Mouse (Mus musculus): Measurements from ENCODE around the gene Eef2k.

Eef2k gene

DNA sequence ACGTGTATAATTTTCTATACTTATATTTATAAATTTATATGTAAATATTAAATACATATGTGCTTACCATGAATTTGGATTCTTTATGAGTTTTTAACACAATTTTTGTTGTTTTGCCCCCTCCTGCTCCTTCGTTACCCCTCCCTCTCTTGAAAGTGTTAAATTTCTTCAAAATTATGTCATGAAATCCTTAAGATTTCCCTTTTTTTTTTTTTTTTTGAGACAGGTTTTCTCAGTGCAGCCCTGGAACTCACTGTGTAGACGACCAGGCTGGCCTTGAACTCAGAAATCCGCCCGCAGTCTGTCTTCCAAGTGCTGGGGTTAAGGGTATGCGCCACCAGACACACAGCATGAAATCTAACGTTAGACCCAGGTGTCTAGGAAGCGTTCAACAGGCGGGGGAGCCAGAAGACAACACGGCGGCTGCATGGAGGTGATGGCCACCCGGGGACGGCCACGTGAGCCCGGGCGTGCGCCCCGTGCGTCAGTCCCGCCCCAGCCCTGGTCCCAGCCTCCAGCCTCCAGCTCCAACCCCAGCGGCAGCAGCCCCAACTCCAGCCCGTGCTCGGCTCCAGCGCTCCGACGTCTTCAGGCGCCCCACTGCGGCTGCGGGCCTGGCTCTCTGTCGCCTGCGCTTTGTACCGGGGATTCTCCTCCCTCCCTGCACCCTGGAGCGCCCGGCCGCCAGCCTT lies at the start of gene Eef2k:
TSS of gene Eef2k (plus strand) at position 487 of the 692 bp plus-strand sequence.
- peak; percentile 96 for DNase-seq (ENCODE audit: low read depth)

DNA sequence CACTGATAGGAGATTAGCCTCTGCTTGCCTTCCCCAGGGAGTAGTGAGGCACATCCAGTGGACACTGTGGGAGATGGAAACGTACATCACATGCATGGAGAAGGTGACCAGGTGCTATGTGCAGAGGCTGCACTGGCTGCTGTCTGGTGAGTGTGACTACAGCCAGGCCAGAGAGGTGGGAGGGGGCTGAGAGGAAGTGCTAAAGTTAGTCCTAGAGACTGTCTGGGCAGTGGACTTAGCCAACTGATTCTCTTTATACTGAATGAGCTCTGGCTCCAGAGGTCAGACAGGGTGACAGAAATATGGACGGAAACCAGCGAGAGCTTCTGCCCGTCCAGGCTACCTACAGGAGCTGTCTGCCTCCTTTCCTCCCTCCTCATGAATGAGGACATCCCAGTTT lies 47.1 kb upstream of the Eef2k start:
- DNase-seq (ENCODE audit: low read depth) = no peak

DNA sequence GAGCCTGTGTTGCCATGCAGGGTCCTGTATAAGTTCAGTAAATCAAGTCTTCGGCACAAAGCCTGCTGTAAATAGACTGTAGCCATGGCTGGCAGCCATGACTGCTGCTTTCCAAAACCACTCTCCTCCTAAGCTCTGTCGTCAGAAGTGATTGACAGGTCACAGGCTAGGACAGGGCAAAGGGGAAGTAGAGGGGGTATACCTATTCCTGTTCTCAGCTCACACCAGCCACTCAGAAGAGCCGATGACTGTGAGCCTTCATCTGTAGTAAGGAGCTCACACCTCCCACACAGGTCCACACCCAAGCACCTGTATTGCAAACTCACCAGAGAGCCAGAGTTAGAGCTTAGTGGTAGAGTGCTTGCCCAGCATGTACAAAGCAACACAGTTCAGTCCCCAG lies 46.3 kb upstream of the Eef2k start:
- peak; percentile 7 for DNase-seq (ENCODE audit: low read depth)

DNA sequence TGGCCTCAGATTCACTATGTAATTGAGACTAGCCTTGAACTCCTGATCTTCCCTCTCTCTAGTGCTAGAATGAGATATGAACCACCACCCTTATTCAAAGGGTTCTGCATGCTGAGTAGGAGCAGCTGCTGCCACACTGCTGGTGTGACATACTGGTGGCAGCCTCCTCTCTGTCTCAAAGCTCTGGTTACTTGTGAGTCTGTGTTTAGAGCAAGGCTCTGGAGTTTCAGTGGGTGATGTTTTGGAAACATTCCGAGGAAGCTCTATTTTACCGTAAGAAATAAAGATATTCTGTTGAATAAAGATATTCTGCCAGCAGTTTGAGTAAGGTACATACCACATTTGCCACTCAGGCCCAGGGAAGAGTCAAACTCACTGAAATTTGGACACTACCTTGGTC lies 39.4 kb upstream of the Eef2k start:
- no peak for DNase-seq (ENCODE audit: low read depth)

DNA sequence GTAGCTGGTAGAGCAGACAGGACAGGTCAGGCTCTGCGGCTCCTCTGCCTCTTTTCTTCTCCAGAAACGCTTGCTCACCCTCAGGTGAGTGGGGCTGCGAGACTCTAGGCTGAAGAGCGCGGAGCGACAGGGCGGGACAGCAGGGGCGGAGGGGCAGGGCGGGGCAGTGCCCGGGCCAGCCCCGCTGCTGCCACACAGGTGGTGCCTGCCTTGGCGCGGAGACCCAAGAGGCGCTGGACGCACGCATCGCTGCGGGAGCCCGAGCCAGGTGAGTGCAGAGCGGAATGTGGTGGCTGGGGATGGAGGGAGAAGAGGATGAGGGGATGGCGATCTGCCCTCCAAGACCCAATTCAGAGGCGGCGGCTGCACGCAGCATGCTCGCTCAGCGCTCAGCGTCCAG lies 32.9 kb upstream of the Eef2k start:
- DNase-seq (ENCODE audit: low read depth) = no peak

DNA sequence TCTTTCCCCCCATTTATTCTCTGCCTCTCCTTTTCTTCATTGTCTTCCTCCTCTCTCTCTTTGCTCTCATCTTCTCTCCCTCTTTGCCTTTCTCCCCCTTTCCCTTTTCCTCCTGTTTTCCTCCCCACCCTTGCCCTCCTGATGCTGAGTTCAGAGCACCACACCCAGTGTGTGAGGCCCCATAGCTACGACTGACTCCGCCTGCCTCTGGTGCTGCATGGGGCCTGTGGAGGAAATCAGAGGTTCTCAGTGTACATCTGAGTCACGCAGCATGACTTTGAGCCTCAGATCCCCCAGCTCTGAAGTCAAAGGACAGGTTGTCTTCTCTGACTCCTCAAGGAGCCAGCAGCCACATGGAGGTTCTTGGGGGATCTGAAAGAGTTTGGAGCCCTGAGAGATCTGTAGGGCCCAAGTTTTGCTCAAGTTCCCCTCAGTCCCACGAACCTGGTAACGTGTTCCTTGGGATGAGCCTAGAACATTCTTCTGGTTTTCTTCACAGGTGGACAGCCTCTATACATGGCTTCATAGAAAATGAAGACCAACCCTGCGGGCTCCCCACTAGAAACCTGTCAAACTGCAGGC lies 30.7 kb upstream of the Eef2k start, which contains the start of gene Gm5737:
TSS of gene Gm5737 (plus strand) at position 532 of the 582 bp plus-strand sequence.
- no peak for DNase-seq (ENCODE audit: low read depth)

DNA sequence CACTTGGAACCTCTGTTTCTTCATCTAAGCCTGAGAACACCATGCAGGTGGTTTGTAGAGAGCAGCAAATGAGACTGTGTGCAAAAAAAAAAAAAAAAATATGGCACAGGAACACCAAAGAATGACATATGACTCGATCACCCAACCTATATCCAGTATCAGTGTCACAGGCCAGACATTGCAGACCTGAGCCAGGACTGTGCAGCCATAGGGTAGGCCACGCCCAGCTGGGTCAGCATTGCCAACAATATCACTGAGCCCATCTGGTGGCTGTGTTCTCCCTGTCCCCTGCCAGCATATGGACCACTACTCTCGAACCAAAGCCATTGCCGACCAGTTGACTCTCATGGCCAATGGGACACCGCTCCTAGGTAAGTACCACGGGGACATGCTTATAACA lies 25.1 kb upstream of the Eef2k start:
- no peak for DNase-seq (ENCODE audit: low read depth)

DNA sequence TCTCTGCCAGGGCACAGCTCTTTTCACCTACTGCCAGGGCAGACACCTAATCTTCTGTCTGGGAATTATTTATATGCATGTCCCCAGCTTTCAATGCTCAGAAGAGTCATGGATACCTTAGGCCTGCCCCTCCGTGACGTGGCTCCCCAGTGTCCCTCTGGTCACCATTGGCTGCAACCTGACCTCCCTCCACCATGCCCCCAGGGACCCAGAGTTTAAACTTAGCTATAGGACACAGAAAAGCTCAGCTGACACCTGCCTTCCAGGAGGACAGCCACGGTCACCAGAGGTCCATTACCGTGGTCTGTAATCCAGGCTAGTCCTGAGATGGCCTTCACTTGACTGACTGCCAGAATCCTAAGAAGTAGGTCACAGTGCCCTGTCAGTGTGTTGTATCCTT lies 23.2 kb upstream of the Eef2k start:
- no peak for DNase-seq (ENCODE audit: low read depth)

DNA sequence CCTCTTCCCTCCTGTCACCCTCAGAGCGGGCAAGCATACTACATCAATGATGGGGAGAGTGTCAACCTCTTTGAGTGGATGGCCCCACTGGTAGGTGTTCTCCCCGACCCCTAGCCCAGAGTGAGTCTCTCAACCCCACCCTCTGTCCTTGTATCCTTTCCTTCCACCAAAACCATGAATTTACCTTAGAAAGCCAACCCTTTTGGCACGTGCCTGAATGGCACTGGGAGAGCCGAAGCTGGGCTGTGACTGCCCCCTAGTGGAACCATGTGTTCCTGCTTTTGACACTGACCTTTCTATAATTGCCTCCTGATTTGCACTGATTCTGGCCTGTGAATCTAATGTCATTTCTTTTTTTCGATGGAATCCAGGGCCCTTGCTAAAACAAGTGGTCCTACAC lies 19.4 kb upstream of the Eef2k start:
- DNase-seq (ENCODE audit: low read depth) = peak; percentile 72

DNA sequence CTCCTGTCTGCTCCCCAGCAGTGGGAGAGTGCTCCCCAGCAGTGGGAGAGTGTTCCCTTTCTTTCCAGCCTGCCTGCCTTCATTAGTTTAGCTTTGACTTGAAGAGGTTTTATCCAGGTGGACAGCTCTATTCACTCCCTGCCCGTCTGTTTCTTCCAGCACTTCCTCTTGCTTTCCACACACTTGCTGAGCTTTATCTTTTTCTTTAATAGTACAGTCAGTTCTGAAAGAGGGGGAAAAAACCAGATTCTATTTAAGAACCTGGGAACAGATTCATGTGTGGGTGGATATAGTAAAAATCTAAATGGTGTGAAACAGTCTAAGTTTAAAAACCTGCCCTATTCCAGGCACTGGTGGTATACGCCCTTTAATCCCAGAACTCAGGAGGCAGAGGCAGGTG lies 17.5 kb upstream of the Eef2k start:
- no peak for DNase-seq (ENCODE audit: low read depth)

DNA sequence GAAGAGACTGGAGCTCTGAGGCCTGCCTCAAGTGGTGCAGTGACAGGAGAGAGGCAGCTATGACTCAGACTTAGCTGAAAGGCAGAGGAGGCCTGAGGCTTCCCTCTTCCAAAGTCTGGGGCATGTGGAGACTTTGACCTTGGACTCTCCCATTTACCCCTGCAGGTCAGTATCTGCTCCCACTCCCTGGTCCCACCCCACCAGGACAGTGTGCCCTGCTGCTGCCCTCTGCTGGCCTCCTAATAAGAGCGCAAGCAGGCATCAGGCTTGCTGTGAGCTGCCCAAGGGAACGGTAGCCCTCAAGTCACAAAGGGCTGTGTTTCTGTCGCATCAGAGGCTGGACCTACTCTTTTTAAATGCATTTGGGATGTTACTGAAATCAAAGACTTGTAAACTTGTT lies 16.2 kb upstream of the Eef2k start:
- DNase-seq (ENCODE audit: low read depth) = peak; percentile 62

DNA sequence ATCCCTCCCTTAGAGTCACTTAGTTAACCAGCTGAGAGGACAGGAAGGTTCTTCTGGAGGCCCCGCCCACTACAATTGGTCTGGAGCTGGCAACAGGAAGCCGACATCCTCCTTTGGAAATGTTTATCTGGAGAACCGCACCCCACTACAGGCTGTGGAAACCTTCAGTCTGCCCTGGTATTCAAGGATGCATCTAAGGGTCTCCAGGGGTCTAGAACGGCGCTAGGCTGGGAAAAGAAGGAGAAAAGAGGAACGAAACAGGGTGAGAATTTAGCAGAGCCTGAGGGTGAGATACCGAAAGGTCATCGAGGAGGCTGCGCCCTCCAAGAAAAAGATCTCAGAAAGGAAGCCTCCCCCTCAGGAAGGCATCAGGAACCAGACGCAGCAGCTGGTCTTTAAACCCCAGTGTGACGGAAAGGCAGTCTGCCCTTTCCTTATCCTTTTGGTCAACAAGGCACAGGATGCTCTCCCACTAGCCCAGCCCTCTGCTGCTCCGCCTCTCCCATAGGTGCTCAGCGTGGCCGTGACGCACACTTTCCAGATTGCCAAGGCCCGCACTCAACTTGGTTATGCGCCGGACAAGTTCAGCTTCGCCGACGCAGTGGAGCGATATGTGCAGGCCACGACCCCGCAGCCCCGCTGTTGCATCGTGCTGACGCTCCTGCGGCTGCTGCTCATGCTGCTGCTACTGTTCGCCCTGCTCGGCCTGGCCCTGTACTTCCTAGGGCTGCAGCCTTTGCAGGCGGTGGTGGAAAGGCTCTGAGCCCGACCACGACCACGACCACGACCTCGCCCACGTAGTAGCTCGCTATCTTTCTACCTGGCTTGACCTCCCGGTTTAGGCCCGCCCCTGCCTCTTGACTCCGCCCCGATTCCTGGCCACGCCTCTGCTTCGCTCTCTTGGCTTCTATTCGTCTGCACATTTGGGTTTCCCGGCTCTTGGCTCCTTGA lies 11.9 kb upstream of the Eef2k start:
- DNase-seq (ENCODE audit: low read depth) = peak; percentile 66

DNA sequence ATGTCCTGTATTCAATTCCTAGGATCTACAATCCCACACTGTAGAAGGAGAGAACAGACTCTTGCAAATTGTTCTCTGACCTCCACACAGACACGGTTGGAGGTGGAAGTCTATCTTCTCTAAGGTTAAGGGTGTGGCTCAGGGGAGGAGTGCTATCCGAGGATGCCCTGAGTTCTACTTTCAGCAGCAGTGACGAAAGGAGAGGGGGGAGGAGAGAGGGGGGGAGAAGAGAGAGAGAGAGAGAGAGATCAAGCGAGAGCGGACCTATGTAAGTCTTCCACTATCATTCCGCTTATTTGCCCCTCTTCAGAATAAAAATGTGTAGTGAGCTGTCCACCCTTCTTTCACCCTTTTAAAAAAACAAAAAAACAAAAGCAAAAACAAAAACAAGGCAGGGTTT lies 8.2 kb upstream of the Eef2k start:
- peak; percentile 76 for DNase-seq (ENCODE audit: low read depth)

DNA sequence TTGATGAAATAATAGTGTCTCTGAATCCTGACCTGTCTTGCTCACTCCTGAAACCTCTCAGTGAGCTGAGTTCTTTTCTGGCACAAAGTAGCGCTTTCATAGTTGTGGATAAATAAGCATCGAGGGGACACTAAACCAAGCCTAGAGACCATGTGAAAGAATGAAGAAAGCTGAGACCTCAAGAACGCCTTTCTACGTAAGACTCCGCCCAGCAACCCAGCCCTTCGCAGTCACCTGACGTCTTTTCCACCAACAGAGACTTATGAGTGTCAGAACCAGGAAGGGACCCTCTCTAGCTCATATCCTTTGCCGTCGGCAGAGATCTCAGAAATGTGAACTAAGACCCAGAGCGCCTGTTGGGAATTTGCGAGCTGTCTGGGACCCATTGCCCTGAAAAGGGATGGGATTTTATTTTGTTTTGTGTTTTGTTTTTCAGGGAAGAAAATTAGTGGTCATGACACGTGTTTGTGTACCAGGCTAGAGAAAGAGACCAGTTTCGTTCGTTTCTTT lies 7.7 kb upstream of the Eef2k start:
- DNase-seq (ENCODE audit: low read depth) = peak; percentile 98

DNA sequence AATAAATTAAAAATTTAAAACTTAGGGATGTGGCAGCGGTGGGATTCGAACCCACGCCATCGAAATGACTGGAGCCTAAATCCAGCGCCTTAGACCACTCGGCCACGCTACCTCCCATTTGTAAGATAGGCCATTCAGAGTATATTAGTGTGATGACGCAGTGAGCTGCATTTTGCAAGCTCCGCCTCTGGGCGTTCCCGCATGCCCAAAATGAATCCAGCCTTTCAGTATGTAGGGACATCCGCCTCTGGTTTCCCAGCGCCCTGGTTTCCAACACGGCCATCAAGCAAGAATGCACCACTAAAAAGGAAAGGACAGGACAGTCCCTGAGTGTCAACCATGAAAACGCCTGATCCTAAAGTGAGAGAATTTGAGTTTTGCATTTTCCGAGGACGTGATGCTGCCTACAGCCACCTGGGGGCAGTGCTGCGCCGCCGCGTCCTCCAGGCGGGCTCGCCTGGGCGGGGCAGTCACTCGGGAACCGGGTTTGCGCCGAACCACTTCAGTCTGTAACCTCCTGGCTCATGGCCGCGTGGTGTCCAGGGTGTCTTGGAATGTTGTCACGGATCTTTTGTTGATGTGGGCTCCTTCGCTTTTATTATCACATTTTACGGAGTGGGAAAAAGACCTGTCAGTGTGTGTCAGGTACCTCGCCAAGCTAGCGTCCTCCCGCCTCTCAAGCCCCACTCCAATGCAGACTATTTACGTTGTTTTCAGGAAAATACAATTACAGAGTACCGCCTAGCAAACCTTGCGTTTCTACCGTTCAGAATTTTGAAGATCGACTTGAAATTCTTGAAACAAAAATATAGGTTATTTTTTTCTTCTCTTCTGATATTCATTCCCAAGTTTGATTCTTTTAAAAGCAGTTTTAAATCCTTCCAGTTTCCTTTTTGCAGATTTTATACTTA lies 6.9 kb upstream of the Eef2k start:
- peak; percentile 97 for DNase-seq (ENCODE audit: low read depth)

DNA sequence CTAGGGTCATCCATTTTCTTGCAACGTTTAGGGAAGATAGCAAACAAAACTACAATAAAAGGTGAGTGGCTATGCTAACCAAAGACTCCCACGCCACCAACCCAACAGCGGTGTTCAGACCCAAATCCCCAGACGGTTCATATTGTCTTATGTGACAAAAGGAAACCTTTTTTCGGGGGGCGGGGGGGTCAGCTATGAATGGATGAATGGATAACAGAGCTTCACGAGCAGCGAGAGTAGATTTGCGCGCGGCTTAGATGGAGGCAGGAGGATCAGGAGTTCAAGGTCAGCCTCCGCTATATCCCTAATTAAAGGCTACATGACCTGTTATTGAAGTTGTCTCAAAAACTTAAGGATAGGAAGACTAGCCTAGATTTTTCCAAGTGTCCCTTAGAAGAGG lies 6.3 kb upstream of the Eef2k start:
- peak; percentile 82 for DNase-seq (ENCODE audit: low read depth)

DNA sequence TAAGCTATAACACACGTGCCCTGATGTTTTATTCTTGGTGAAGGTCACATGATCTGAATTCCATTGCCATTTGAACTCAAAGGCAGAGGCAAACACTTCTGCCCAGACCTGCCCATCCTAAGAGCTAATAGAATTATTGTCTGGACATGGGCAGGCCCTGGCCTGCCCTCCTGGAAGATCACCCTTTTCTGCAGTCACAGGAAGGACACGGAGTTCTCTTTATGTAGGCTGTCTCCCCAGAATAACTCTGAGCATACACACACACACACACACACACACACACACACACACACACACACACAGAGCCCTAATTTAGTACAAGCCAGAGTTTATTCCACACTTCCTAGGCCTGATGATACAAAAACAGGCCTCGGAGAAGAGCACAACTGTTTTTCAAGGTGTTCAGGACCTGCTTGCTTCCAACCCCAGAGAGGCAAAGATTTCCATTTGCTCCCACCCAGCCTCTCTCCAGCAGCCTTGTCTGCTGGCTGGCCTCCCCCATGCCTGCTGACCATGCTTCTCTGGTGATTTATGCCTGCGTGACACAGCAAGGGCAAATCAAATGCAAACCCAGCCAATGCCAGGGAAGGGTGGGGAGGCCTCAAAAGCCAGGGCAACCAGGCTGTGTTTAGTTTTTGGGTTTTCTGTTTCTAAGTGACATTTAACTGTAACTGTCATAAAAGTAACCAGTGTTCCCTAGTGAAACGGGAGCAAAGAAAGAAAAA lies 4.0 kb upstream of the Eef2k start:
- DNase-seq (ENCODE audit: low read depth) = no peak

DNA sequence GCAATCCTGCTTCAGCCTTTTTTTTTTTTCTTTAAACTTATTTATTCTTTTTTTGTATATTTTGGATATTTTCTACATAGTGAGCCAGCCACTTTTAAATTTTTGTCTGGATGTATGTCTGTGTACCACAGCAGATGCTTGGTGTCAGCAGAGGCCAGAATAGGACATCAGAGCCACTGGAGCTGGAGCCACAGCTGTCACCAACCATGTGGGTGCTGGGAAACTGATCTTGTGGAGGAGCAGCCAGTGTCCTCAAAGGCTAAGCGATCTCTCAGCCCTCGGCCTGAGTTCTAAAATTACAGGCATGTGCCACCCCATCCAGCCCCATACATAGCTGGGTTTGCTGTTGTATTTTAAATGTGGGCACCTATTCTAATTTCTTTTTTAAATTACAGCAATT lies 2.8 kb upstream of the Eef2k start:
- DNase-seq (ENCODE audit: low read depth) = no peak

DNA sequence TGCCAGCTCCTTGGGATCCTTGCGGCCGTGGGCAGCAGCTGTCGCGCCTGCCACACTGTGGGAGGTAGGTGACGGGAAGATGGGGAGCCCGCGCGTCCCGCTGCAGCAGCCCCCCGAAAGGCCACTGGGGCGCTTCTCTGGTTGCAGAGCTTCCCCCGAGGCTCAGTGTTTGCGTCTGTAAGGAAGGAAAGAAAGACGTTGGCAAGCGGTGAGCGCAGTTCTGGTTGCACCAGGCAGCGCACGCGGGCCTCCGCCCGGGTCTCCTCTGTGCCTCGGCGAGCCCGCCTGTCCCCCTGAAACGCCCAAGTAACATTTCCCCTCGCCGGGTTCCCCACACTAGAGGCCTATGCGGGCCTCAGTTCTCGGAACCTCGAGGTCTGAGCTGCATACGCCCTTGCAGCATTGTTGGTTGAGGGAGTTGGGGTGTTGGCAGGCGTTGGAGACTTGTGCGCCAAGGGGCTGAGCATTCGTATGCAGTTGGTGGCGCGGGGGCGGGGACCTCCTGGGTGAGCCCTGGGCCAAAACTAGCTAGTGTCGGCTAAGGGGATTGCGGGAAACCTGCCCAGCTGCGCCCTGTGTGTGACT lies 498 bp downstream of the Eef2k start:
- peak; percentile 80 for DNase-seq (ENCODE audit: low read depth)

DNA sequence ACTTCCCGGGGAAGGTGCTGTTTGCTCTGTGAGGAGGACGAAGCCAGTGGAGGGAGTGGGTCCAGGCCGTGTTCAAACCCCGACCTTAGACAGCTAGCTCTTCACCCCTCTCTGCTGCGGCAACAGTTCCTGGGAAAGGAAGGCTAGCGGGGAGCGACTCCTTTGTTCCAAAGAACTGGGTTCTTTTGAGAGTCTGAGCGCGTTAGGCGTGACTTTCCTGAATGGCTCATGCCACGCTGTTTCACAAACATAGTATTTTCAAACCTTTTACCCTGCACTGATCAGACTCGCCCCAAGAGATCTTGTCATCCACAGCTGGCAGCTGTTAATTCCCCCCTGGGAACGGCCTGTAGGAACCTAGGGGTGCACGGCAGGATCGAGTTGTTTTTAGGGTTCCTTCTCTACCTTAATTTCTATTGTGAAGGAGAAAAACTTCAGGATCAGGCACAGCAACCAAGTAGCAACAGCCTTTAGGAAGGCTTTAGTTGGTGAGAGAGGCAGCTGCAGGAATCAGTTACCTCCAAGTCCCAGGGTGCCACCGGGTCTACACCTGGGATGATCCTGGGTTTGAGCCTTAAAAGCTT lies 1.3 kb downstream of the Eef2k start:
- DNase-seq (ENCODE audit: low read depth) = no peak

Data from 416B (cell line).